Mouse (Mus musculus) heart, adult 2 months (tissue): ENCODE measurements around the gene Dimt1. TPM values are rescaled to one million over a fixed set of nuclear protein-coding genes. Genes with fewer than 3 reads are reported as not detected.
"Not testable (repeated sequence)": the region's sequence is repeated elsewhere in the genome, so short reads cannot be mapped to it uniquely, and the experiment has no call there.

Experiments
- DNase-seq, 2 experiments: peaks; one replicate each; pipeline ENCODE4 v3.0.0; 2021
- H3K27ac ChIP-seq: fragments of 200-600 bp; 2 replicates; pipeline ENCODE4 v1.8.1; 2022
- H3K27me3 ChIP-seq: fragments of 200-500 bp; 2 replicates; pipeline ENCODE4 v1.6.1; 2012; ENCODE audit warnings: mild to moderate bottlenecking, low read length, inconsistent platforms, mixed read lengths; ENCODE audit not compliant: control insufficient read depth, insufficient read depth
- H3K36me3 ChIP-seq: fragments of 200-500 bp; 2 replicates; pipeline ENCODE4 v1.6.1; 2012; ENCODE audit warnings: low read length, inconsistent platforms; ENCODE audit not compliant: control insufficient read depth, insufficient read depth
- H3K4me1 ChIP-seq: fragments of 200-500 bp; 2 replicates; pipeline ENCODE4 v1.6.1; 2011; ENCODE audit warnings: low read length; ENCODE audit not compliant: control insufficient read depth, insufficient read depth
- H3K4me3 ChIP-seq: fragments of 200-600 bp; 2 replicates; pipeline ENCODE4 v1.8.1; 2022
- H3K79me2 ChIP-seq: fragments of 200-500 bp; replicated peaks from 2 replicates; pipeline ENCODE4 v1.6.1; 2012; ENCODE audit warnings: mild to moderate bottlenecking, inconsistent platforms, low read length, moderate library complexity, mixed read lengths; ENCODE audit not compliant: control insufficient read depth, insufficient read depth
- H3K9ac ChIP-seq: fragments of 200-500 bp; 2 replicates; pipeline ENCODE4 v1.6.1; 2012; ENCODE audit warnings: low read depth, mild to moderate bottlenecking, control low read depth, inconsistent platforms, low read length, mixed read lengths
- CTCF ChIP-seq: fragments of 200-600 bp; IDR thresholded peaks from 2 replicates; pipeline ENCODE4 v1.8.1; 2022; ENCODE audit warnings: antibody characterized with exemption, mild to moderate bottlenecking, moderate library complexity
- EP300 ChIP-seq: fragments of 200-500 bp; IDR thresholded peaks from 2 replicates; pipeline ENCODE4 v1.6.1; 2011; ENCODE audit warnings: low read depth, low read length, control low read depth; ENCODE audit not compliant: insufficient read depth
- POLR2A ChIP-seq: fragments of 200-500 bp; IDR thresholded peaks from 2 replicates; pipeline ENCODE4 v1.6.1; 2011; ENCODE audit warnings: mild to moderate bottlenecking, low read depth, low read length, control low read depth; ENCODE audit not compliant: insufficient read depth
- WGBS: fragments of 180-500 bp; shearing (Covaris S2); methylation state at CpG from one replicate; pipeline ENCODE4 v1.1.7; 2018; 5-methylcytosine and 5-hydroxymethylcytosine counted together
- intact Hi-C: fragments of 180-260 bp; cut with DNase I; formaldehyde crosslinking; loops from one replicate; pipeline ENCODE4 v1.15.1; 2025
- polyA plus RNA-seq: library from polyadenylated mRNA; depleted of rRNA; stranded (reverse); fragments of >200 nt; gene quantifications from 2 replicates; pipeline ENCODE4 v1.2.3, GENCODE M21; 2012
- total RNA-seq, 2 experiments: library from RNA; stranded (reverse); gene quantifications; 2 replicates each; pipeline ENCODE4 v1.2.3; 2021

The Dimt1 gene
- total and polyA plus RNA-seq, 3 experiments = 5.0 to 7.8 (median 6.3) TPM

DNA sequence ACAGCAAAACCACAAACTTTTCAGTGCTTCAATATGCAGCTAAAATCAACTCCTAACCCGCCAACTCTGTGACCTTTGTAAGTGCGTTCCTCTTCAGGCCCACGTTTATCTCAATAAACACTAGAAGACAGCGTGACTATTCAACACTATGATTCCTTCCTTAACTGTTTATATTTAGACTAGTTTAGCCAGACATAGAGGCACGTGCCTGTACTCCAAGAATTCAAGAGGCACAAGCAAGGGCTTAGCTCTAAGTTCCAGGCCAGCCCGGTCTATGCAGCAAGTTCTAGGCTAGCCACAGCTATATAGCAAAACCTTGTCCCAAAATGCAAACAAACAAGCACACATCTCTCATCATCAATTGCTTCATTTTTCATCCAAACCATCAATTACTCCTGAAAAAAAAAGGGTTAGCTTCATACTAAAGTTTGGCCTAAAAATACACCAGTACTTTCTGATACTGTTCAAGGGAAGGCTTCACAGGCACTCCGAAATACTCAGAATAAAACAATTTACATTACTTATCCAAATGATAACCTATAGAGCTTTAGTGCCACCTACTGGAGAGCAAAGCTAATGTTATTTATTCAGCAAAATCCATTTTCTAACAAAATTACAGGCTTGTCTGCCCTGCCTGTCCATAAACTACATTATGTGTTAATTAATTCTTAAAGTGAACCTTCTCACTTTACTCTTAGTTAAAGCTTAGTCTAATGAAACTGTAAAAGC lies 28.4 kb upstream of the Dimt1 start:
- Histone ChIP-seq H3K79me2 (no peaks in the 10 kb centered on the region), H3K9ac (no peak overlapping the region), H3K27ac (no peak overlapping the region), H3K27me3 (no peaks in the 10 kb centered on the region), H3K4me1 (no peaks in the 10 kb centered on the region), H3K4me3 (no peak overlapping the region), H3K36me3 (no peaks in the 10 kb centered on the region)
- intact Hi-C loops = loop anchor here (5.0 kb wide), 2 partner anchors 36 to 196 kb away; no protein-coding TSS in a partner anchor
- WGBS = 48% methylated on average over 7 of the region's 7 CpGs
- DNase-seq = no peak
- TF ChIP-seq CTCF = peak; percentile 81
- TF ChIP-seq EP300 = no peak

DNA sequence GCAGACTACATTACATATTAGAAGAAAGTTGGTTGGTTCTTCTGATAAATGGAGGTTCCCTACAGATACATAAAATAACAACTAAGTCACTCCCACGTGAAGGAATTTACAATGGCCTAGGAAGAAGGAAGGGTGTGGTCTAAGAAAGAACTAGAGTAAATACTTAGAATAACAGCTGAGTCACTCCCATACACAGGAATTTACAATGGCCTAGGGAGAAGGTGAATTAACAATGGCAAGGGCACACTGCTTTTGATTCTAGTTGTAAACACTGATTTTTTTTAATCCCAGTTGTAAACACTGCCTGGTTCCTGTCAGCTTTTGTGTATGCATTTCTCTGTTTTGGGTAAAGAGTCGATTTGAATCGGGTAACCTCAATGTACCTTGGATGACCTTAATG lies 21.0 kb upstream of the Dimt1 start:
- H3K4me3 ChIP-seq, intact Hi-C loops, H3K4me1 ChIP-seq, H3K9ac ChIP-seq, H3K27ac ChIP-seq, H3K79me2 ChIP-seq, DNase-seq, H3K36me3 ChIP-seq, H3K27me3 ChIP-seq: not testable (repeated sequence)
- WGBS = 82% methylated on average over 3 of the region's 3 CpGs

DNA sequence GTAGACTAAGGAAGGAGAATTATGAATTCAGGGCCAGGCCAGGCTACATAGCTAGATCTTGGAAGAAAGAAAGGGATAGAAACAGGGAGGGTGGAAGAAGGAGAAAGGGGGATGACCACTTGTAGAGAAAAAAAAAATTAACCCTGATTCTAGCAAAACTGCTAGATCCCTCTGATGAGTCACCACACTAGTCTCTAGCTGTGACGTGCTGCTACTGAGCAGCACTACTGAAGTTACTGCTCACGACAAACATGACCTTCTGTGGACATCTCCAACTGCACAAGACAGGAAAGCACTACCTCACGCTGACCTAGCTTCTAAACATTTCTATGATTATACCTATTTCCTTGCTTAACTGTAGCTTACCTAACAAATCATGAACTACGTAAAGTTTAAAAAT lies 18.6 kb upstream of the Dimt1 start:
- Histone ChIP-seq H3K27ac (no peak overlapping the region), H3K9ac (no peak overlapping the region), H3K4me3 (no peak overlapping the region), H3K79me2 (no peaks in the 10 kb centered on the region), H3K27me3 (no peaks in the 10 kb centered on the region), H3K4me1 (no peaks in the 10 kb centered on the region), H3K36me3 (no peaks in the 10 kb centered on the region)
- no peak for DNase-seq
- intact Hi-C loops = no loop called here
- 90% methylated on average over 4 of the region's 4 CpGs for WGBS
- TF ChIP-seq POLR2A (no peak), CTCF (no peak)

GRCm38 (mm10) chr13:106929201-106929600 lies 17.7 kb upstream of the Dimt1 start:
- no peak overlapping the region for H3K4me3 ChIP-seq
- H3K4me1 ChIP-seq = no peaks in the 10 kb centered on the region
- no peaks in the 10 kb centered on the region for H3K36me3 ChIP-seq
- no peaks in the 10 kb centered on the region for H3K79me2 ChIP-seq
- no peaks in the 10 kb centered on the region for H3K27me3 ChIP-seq
- no peak overlapping the region for H3K27ac ChIP-seq
- intact Hi-C loops = no loop called here
- no peak for TF ChIP-seq EP300
- TF ChIP-seq POLR2A = no peak
- TF ChIP-seq CTCF = no peak
- 72% methylated on average over 2 of the region's 2 CpGs for WGBS
- peak in 1 of 2 experiments; percentile 12 for DNase-seq
- no peak overlapping the region for H3K9ac ChIP-seq

DNA sequence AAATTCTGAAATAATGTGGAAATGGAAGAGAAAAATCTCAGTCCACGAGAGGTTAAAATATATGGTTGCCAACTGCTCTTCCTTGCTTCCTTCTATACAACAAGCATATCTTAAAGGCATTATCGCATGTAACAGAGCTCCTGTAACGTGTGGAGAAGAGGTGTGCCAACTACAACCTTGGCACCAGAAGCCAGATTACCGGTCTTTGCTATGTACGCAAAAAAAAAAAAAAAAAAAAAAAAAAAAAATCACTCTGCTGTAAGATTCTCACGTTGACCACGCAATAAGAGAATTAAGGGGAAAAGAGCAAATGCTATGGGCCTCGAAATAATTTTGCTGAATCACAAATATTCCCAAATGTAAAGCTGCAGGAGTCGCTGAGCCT lies 11.1 kb upstream of the Dimt1 start:
- TF ChIP-seq POLR2A = no peak
- TF ChIP-seq EP300 = no peak
- no peak for TF ChIP-seq CTCF
- Histone ChIP-seq H3K27me3 (no peaks in the 10 kb centered on the region), H3K4me1 (no peaks in the 10 kb centered on the region), H3K4me3 (peak overlapping the region; percentile 71), H3K9ac (peak overlapping the region; percentile 84; the same call in 1 of the 2 replicates), H3K79me2 (no peaks in the 10 kb centered on the region), H3K36me3 (no peaks in the 10 kb centered on the region), H3K27ac (no peak overlapping the region)
- DNase-seq = no peak
- intact Hi-C loops = loop anchor here (1.0 kb wide), 1 partner anchor 13 kb away; no protein-coding TSS in a partner anchor
- 5% methylated on average over 9 of the region's 9 CpGs for WGBS

DNA sequence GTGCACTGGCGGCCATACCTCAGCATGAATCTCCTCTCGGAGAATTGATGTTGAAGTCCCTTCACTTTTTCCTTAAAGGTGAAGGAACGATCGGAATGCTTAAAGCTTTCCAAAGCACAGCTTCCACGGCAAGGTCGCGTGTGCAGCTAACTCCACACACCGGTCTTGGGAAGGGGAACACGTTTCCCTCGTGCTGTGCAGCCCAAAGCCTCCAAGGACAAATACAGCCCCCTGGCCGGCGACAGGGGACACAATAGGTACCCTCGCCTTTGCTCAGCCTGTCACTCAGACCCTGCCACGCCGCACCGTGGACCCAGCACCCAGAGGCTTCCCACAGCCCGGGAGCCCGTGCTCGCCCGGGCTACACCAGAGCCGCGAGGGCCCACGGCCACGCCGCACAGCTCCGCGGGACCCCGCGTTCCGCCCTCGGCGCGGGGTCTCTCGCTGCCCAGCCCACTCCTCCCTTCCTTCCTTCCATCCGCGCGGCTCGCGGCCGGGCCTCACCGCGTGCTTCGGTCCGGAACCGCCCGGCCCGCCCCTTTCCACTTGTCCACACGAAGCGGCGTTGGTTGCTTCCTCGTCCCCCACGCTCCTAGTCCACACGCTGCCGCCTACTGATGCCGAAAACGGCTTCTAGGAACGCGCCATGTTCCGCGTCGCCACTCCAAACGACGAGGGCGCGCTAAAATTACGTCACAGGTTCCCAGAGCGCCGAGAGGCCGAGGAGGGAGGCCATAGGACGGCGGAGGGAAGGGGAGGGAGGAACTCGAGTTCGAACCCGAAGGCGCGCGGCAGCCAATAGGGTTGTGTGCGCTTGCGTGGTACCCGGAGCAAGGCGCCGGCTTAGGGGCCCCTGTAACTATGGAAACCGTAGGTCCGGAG lies 10.4 kb upstream of the Dimt1 start, which contains the start of gene Ipo11:
Gene Ipo11, minus strand, starts transcription at position 703 of the 882 bp plus-strand sequence.
- intact Hi-C loops = loop anchor here (1.0 kb wide), 1 partner anchor 13 kb away; no protein-coding TSS in a partner anchor
- TF ChIP-seq CTCF (no peak), POLR2A (no peak; the same call in 1 of the 2 replicates), EP300 (no peak)
- peak within 1 kb of the TSS; percentile 84 for H3K9ac ChIP-seq
- H3K4me1 ChIP-seq = no peaks in the 10 kb centered on the region
- WGBS = under 1% methylated on average over 84 of the region's 84 CpGs
- peak within 1 kb of the TSS; percentile 62 for H3K27ac ChIP-seq
- peak; percentile 89 to 90 for DNase-seq
- peak within 1 kb of the TSS; percentile 71 for H3K4me3 ChIP-seq
- no peaks in the 10 kb centered on the region for H3K27me3 ChIP-seq
- H3K36me3 ChIP-seq = no peaks in the 10 kb centered on the region
- no peaks in the 10 kb centered on the region for H3K79me2 ChIP-seq
